Mouse (Mus musculus): ENCODE measurements at regions not wholly inside any gene's neighbourhood (a gene's known extent, or its start where the extent isn't known, plus 50 kb on each side); places are given as distances from the start of the nearest gene placed in this dataset.

GRCm38 (mm10) chr4:84199181-84199656 lies 475.9 kb downstream of the Bnc2 start:
- H3K4me3 ChIP-seq: no peak overlapping the region
- no peak overlapping the region for H3K9ac ChIP-seq
- WGBS: 48% methylated on average over 9 of the region's 9 CpGs
- H3K27me3 ChIP-seq: no peaks in the 10 kb centered on the region
- H3K27ac ChIP-seq: no peak overlapping the region
- no peaks in the 10 kb centered on the region for H3K36me3 ChIP-seq (ENCODE audit: poor library complexity, severe bottlenecking)
- no peak overlapping the region for H3K4me2 ChIP-seq
- no peak for ATAC-seq
- no peaks in the 10 kb centered on the region for H3K9me3 ChIP-seq (replicated peaks)
- peaks cover 7% of the 10 kb centered on the region for H3K4me1 ChIP-seq

- Histone ChIP-seq H3K4me3 (no peak overlapping the region), H3K4me1 (peaks cover 7% of the 10 kb centered on the region), H3K27ac (no peak overlapping the region), H3K9me3 (replicated peaks) (no peaks in the 10 kb centered on the region), H3K4me2 (no peak overlapping the region), H3K36me3 (ENCODE audit: poor library complexity, severe bottlenecking) (no peaks in the 10 kb centered on the region), H3K27me3 (no peaks in the 10 kb centered on the region), H3K9ac (no peak overlapping the region)
- 52% methylated on average over 3 of the region's 3 CpGs for WGBS
- ATAC-seq: no peak
These were observed 474.1 kb downstream of the Bnc2 start for GRCm38 (mm10) chr4:84201001-84201400.

GRCm38 (mm10) chr4:84202231-84202630 lies 472.8 kb downstream of the Bnc2 start:
- no peak overlapping the region for H3K4me2 ChIP-seq
- no peaks in the 10 kb centered on the region for H3K27me3 ChIP-seq
- H3K4me1 ChIP-seq: peaks cover 7% of the 10 kb centered on the region
- no peak overlapping the region for H3K27ac ChIP-seq
- no peaks in the 10 kb centered on the region for H3K36me3 ChIP-seq (ENCODE audit: poor library complexity, severe bottlenecking)
- peak; percentile 42 for ATAC-seq
- no peak overlapping the region for H3K9ac ChIP-seq
- H3K9me3 ChIP-seq (replicated peaks): no peaks in the 10 kb centered on the region
- WGBS: 22% methylated on average over 2 of the region's 2 CpGs
- no peak overlapping the region for H3K4me3 ChIP-seq

GRCm38 (mm10) chr4:84203680-84204079 lies 471.4 kb downstream of the Bnc2 start:
- no peak overlapping the region for H3K4me2 ChIP-seq
- no peaks in the 10 kb centered on the region for H3K36me3 ChIP-seq (ENCODE audit: poor library complexity, severe bottlenecking)
- H3K9me3 ChIP-seq (replicated peaks): no peaks in the 10 kb centered on the region
- no peak for ATAC-seq
- peaks cover 7% of the 10 kb centered on the region for H3K4me1 ChIP-seq
- H3K27ac ChIP-seq: no peak overlapping the region
- 89% methylated on average over 1 of the region's 1 CpGs for WGBS
- H3K27me3 ChIP-seq: no peaks in the 10 kb centered on the region
- H3K9ac ChIP-seq: no peak overlapping the region
- no peak overlapping the region for H3K4me3 ChIP-seq

- ATAC-seq: no peak
- no peak overlapping the region for H3K4me3 ChIP-seq
- no peaks in the 10 kb centered on the region for H3K27me3 ChIP-seq
- H3K36me3 ChIP-seq (ENCODE audit: poor library complexity, severe bottlenecking): no peaks in the 10 kb centered on the region
- no peak overlapping the region for H3K4me2 ChIP-seq
- no peak overlapping the region for H3K9ac ChIP-seq
- no peak overlapping the region for H3K27ac ChIP-seq
- H3K4me1 ChIP-seq: peaks cover 7% of the 10 kb centered on the region
- no peaks in the 10 kb centered on the region for H3K9me3 ChIP-seq (replicated peaks)
These were observed 470.3 kb downstream of the Bnc2 start for GRCm38 (mm10) chr4:84204777-84205176.

- no peaks in the 10 kb centered on the region for H3K9me3 ChIP-seq (replicated peaks)
- 76% methylated on average over 1 of the region's 1 CpGs for WGBS
- no peaks in the 10 kb centered on the region for H3K36me3 ChIP-seq (ENCODE audit: poor library complexity, severe bottlenecking)
- no peak overlapping the region for H3K27ac ChIP-seq
- H3K9ac ChIP-seq: no peak overlapping the region
- H3K4me2 ChIP-seq: no peak overlapping the region
- H3K27me3 ChIP-seq: no peaks in the 10 kb centered on the region
- ATAC-seq: no peak
- no peak overlapping the region for H3K4me3 ChIP-seq
- H3K4me1 ChIP-seq: peaks cover 9% of the 10 kb centered on the region; the same call in 1 of the 2 replicates
These were observed 466.9 kb downstream of the Bnc2 start for GRCm38 (mm10) chr4:84208175-84208574.

GRCm38 (mm10) chr4:84209538-84209937 lies 465.5 kb downstream of the Bnc2 start:
- no peak overlapping the region for H3K4me2 ChIP-seq

GRCm38 (mm10) chr4:84211311-84211875 lies 463.7 kb downstream of the Bnc2 start:
- Histone ChIP-seq H3K9ac (no peak overlapping the region), H3K9me3 (replicated peaks) (no peaks in the 10 kb centered on the region), H3K27me3 (no peaks in the 10 kb centered on the region; the same call in 1 of the 2 replicates), H3K36me3 (ENCODE audit: poor library complexity, severe bottlenecking) (no peaks in the 10 kb centered on the region), H3K4me2 (no peak overlapping the region), H3K4me1 (peaks cover 9% of the 10 kb centered on the region; the same call in 1 of the 2 replicates), H3K27ac (no peak overlapping the region), H3K4me3 (no peak overlapping the region)
- WGBS: 28% methylated on average over 11 of the region's 11 CpGs
- no peak for ATAC-seq

More at GRCm38 (mm10) chr4:84209538-84209937, 465.5 kb downstream of the Bnc2 start:
- Histone ChIP-seq H3K4me3 (no peak overlapping the region), H3K27ac (no peak overlapping the region), H3K36me3 (ENCODE audit: poor library complexity, severe bottlenecking) (no peaks in the 10 kb centered on the region), H3K4me1 (peaks cover 9% of the 10 kb centered on the region; the same call in 1 of the 2 replicates), H3K9ac (no peak overlapping the region), H3K9me3 (replicated peaks) (no peaks in the 10 kb centered on the region), H3K27me3 (no peaks in the 10 kb centered on the region; the same call in 1 of the 2 replicates)
- ATAC-seq: no peak
- WGBS: 91% methylated on average over 2 of the region's 2 CpGs

GRCm38 (mm10) chr4:84212004-84212403 lies 463.1 kb downstream of the Bnc2 start:
- no peak overlapping the region for H3K4me2 ChIP-seq

GRCm38 (mm10) chr4:84214523-84214922 lies 460.6 kb downstream of the Bnc2 start:
- Histone ChIP-seq H3K27me3 (no peaks in the 10 kb centered on the region; the same call in 1 of the 2 replicates), H3K4me1 (peaks cover 9% of the 10 kb centered on the region; the same call in 1 of the 2 replicates), H3K4me3 (no peak overlapping the region), H3K27ac (no peak overlapping the region), H3K4me2 (no peak overlapping the region), H3K9ac (no peak overlapping the region), H3K9me3 (replicated peaks) (no peaks in the 10 kb centered on the region), H3K36me3 (ENCODE audit: poor library complexity, severe bottlenecking) (no peaks in the 10 kb centered on the region)
- 92% methylated on average over 8 of the region's 8 CpGs for WGBS
- ATAC-seq: no peak

More at GRCm38 (mm10) chr4:84212004-84212403, 463.1 kb downstream of the Bnc2 start:
- H3K4me3 ChIP-seq: no peak overlapping the region
- peak; percentile 33; the same call in 1 of the 2 replicates for ATAC-seq
- peaks cover 9% of the 10 kb centered on the region; the same call in 1 of the 2 replicates for H3K4me1 ChIP-seq
- 53% methylated on average over 6 of the region's 6 CpGs for WGBS
- no peak overlapping the region for H3K27ac ChIP-seq
- no peak overlapping the region for H3K9ac ChIP-seq
- no peaks in the 10 kb centered on the region; the same call in 1 of the 2 replicates for H3K27me3 ChIP-seq
- H3K9me3 ChIP-seq (replicated peaks): no peaks in the 10 kb centered on the region
- no peaks in the 10 kb centered on the region for H3K36me3 ChIP-seq (ENCODE audit: poor library complexity, severe bottlenecking)

GRCm38 (mm10) chr4:84218961-84219360 lies 456.1 kb downstream of the Bnc2 start:
- no peak overlapping the region for H3K9ac ChIP-seq
- no peaks in the 10 kb centered on the region for H3K36me3 ChIP-seq (ENCODE audit: poor library complexity, severe bottlenecking)
- H3K4me1 ChIP-seq: 0 out of 2 replicates have a peak, but pooled peaks cover 6% of the 10 kb centered on the region
- H3K4me2 ChIP-seq: no peak overlapping the region
- H3K27me3 ChIP-seq: no peaks in the 10 kb centered on the region; the same call in 1 of the 2 replicates
- H3K9me3 ChIP-seq (replicated peaks): no peaks in the 10 kb centered on the region
- no peak for ATAC-seq
- H3K4me3 ChIP-seq: no peak overlapping the region
- H3K27ac ChIP-seq: no peak overlapping the region
- WGBS: 93% methylated on average over 4 of the region's 4 CpGs

- H3K27me3 ChIP-seq: no peaks in the 10 kb centered on the region
- 0 out of 2 replicates have a peak, but pooled peaks cover 6% of the 10 kb centered on the region for H3K4me1 ChIP-seq
- H3K27ac ChIP-seq: no peak overlapping the region
- no peaks in the 10 kb centered on the region for H3K36me3 ChIP-seq (ENCODE audit: poor library complexity, severe bottlenecking)
- H3K4me3 ChIP-seq: no peak overlapping the region
- WGBS: 39% methylated on average over 4 of the region's 4 CpGs
- H3K4me2 ChIP-seq: no peak overlapping the region
- no peak overlapping the region for H3K9ac ChIP-seq
- no peak for ATAC-seq
- no peaks in the 10 kb centered on the region for H3K9me3 ChIP-seq (replicated peaks)
These were observed 452.9 kb downstream of the Bnc2 start for GRCm38 (mm10) chr4:84222057-84222717.

Data from forebrain, embryonic 13.5 days (tissue).